10 mouse cellular contexts compared by ENCODE assay signal in genomic region chr11:109106751-109107150, GRCm38 (mm10). TPM values are rescaled to one million over a fixed set of nuclear protein-coding genes. Genes with fewer than 3 reads are reported as not detected.
A peak's percentile ranks its signal among the peaks of the same experiment; 100 is the strongest.
DNase-seq lines count a peak whose midpoint lies in the region; ATAC-seq lines count a peak whose summit lies in the region.
"Had no signal": no experiment of that assay in that cellular context is flagged by ENCODE, and none has a peak within 500 bp of the region (broad histone marks: within the 10 kb centered on the region; RNA-seq: fewer than 3 reads in every experiment).

No protein-coding gene starts in this region.

- no peaks in the 10 kb centered on the region for H3K36me3 ChIP-seq in hindbrain, embryonic 11.5 days (ENCODE audit: control insufficient read depth, insufficient read depth, low read length)
- no peaks in the 10 kb centered on the region for H3K36me3 ChIP-seq in midbrain, embryonic 14.5 days (ENCODE audit: control insufficient read depth, insufficient read depth, low read length)
- H3K36me3 ChIP-seq: limb, embryonic 13.5 days had no signal

- H3K27ac ChIP-seq in hindbrain, embryonic 11.5 days (ENCODE audit: low read depth, low read length), result peak overlapping the region; percentile 87
- H3K27ac ChIP-seq in midbrain, embryonic 14.5 days (replicated peaks; ENCODE audit: low read depth, low read length), result 0 out of 2 replicates have a peak overlapping the region, but pooled peaks have one; percentile 56
- H3K27ac ChIP-seq: layer of hippocampus, adult 2 months; limb, embryonic 13.5 days had no signal

- peak; percentile 12 for DNase-seq in thymus, postnatal 25 days
- DNase-seq in thymus, adult 18-20 months, result no peak
- peak; percentile 64 for DNase-seq in hindbrain, embryonic 11.5 days (ENCODE audit: low spot score)
- DNase-seq in midbrain, embryonic 14.5 days, result peak; percentile 70
- no peak for DNase-seq in cerebellum, postnatal 14 days
- DNase-seq in right cerebral cortex, postnatal 36 days (ENCODE audit: low spot score in 2 of 2), result no peak
- DNase-seq in cerebellum, adult 11-12 months, result no peak
- no peak for DNase-seq in lung, postnatal 25 days (ENCODE audit: low spot score)

- no peaks in the 10 kb centered on the region for H3K27me3 ChIP-seq in hindbrain, embryonic 11.5 days (ENCODE audit: control insufficient read depth, insufficient read depth, low read length)
- no peaks in the 10 kb centered on the region for H3K27me3 ChIP-seq in midbrain, embryonic 14.5 days (ENCODE audit: control insufficient read depth, insufficient read depth, low read length)
- H3K27me3 ChIP-seq: limb, embryonic 13.5 days had no signal

- H3K9me3 ChIP-seq in hindbrain, embryonic 11.5 days (ENCODE audit: control insufficient read depth, low read length), result no peaks in the 10 kb centered on the region
- H3K9me3 ChIP-seq in midbrain, embryonic 14.5 days (ENCODE audit: control insufficient read depth, low read length), result no peaks in the 10 kb centered on the region
- H3K9me3 ChIP-seq: limb, embryonic 13.5 days had no signal

- peaks cover 7% of the 10 kb centered on the region for H3K4me1 ChIP-seq in hindbrain, embryonic 11.5 days (replicated peaks; ENCODE audit: control insufficient read depth, insufficient read depth, low read length)
- peaks cover 20% of the 10 kb centered on the region for H3K4me1 ChIP-seq in midbrain, embryonic 14.5 days (ENCODE audit: control insufficient read depth, insufficient read depth, low read length)

- no peak overlapping the region for H3K4me2 ChIP-seq in hindbrain, embryonic 11.5 days (replicated peaks; ENCODE audit: low read depth, low read length)
- no peak overlapping the region for H3K4me2 ChIP-seq in midbrain, embryonic 14.5 days (ENCODE audit: low read length)
- H3K4me2 ChIP-seq: limb, embryonic 13.5 days had no signal

- no peak overlapping the region for H3K4me3 ChIP-seq in hindbrain, embryonic 11.5 days (ENCODE audit: low read depth, low read length)
- no peak overlapping the region for H3K4me3 ChIP-seq in midbrain, embryonic 14.5 days (replicated peaks; ENCODE audit: low read depth, low read length)
- H3K4me3 ChIP-seq: layer of hippocampus, adult 2 months; limb, embryonic 13.5 days had no signal

- WGBS in hindbrain, embryonic 11.5 days, result 3% methylated on average over 8 of the region's 8 CpGs
- WGBS in midbrain, embryonic 14.5 days, result 6% methylated on average over 8 of the region's 8 CpGs

- peak; percentile 88 for ATAC-seq in hindbrain, embryonic 11.5 days (ENCODE audit: low FRiP score)
- ATAC-seq in midbrain, embryonic 14.5 days (ENCODE audit: low FRiP score, low TSS enrichment), result 0 out of 2 replicates have a peak, but pooled peaks have one; percentile 50

- no peak overlapping the region for H3K9ac ChIP-seq in hindbrain, embryonic 11.5 days (ENCODE audit: low read depth, low read length)
- no peak overlapping the region for H3K9ac ChIP-seq in midbrain, embryonic 14.5 days (replicated peaks; ENCODE audit: low read length)
- H3K9ac ChIP-seq: limb, embryonic 13.5 days had no signal

RNA-seq across cellular contexts. Expression of gene E030025P04Rik, which starts 37.4 kb away (rescaled TPM):
- 0.15 TPM in 1 of 2 replicates, not detected in the other for polyA plus RNA-seq in hindbrain, embryonic 11.5 days (2014; fragmentation: Nextera tagmentation; extraction: Ambion mirVana)
- polyA plus RNA-seq in midbrain, embryonic 14.5 days (2014; fragmentation: Nextera tagmentation; extraction: Ambion mirVana), result not detected in 2 replicates
- polyA plus RNA-seq: limb, embryonic 13.5 days had no signal

Comparison
In these comparisons a context has a peak if more than half of its experiments do, and no peak if none do; other contexts are left out.
1. DNase-seq: peak in thymus, postnatal 25 days (single experiment), hindbrain, embryonic 11.5 days (single experiment) and midbrain, embryonic 14.5 days (single experiment); none in thymus, adult 18-20 months (0 of 2), cerebellum, postnatal 14 days (0 of 2), right cerebral cortex, postnatal 36 days (0 of 2), cerebellum, adult 11-12 months (single experiment) and lung, postnatal 25 days (single experiment).